Mouse (Mus musculus): ENCODE data around the gene Lpar2.

Gene Lpar2

GRCm38 (mm10) chr8:69808094-69808863 is 13.9 kb upstream of the Lpar2 start, which contains the start of gene Gmip:
TSS of gene Gmip (plus strand) at chr8:69808679.
- DNase-seq = peak; percentile 90

GRCm38 (mm10) chr8:69808864-69809403 is 13.3 kb upstream of the Lpar2 start:
- DNase-seq = peak; percentile 46

GRCm38 (mm10) chr8:69809820-69810219 is 12.4 kb upstream of the Lpar2 start:
- no peak for DNase-seq

GRCm38 (mm10) chr8:69814881-69815280 is 7.3 kb upstream of the Lpar2 start:
- no peak for DNase-seq

GRCm38 (mm10) chr8:69815396-69815795 is 6.8 kb upstream of the Lpar2 start:
- DNase-seq = no peak

- DNase-seq = peak; percentile 67
Observed at GRCm38 (mm10) chr8:69820466-69820865, 1.8 kb upstream of the Lpar2 start.

- DNase-seq = peak; percentile 76
Observed at GRCm38 (mm10) chr8:69821971-69822385, 251 bp upstream of the Lpar2 start.

- no peak for DNase-seq
Observed at GRCm38 (mm10) chr8:69826371-69826770, 4.1 kb downstream of the Lpar2 start.

- DNase-seq = peak; percentile 91
Observed at GRCm38 (mm10) chr8:69832298-69832853, 10.1 kb downstream of the Lpar2 start, which contains the start of gene Pbx4. TSS of gene Pbx4 (plus strand) at chr8:69832491.

GRCm38 (mm10) chr8:69837057-69837682 is 14.9 kb downstream of the Lpar2 start:
- peak; percentile 57 for DNase-seq

- DNase-seq = no peak
Observed at GRCm38 (mm10) chr8:69847167-69848065, 25.2 kb downstream of the Lpar2 start.

GRCm38 (mm10) chr8:69848951-69849350 is 26.7 kb downstream of the Lpar2 start:
- DNase-seq = no peak

GRCm38 (mm10) chr8:69849899-69850298 is 27.7 kb downstream of the Lpar2 start:
- no peak for DNase-seq

- DNase-seq = no peak
Observed at GRCm38 (mm10) chr8:69850926-69851506, 28.8 kb downstream of the Lpar2 start.

- DNase-seq = no peak
Observed at GRCm38 (mm10) chr8:69853869-69854268, 31.6 kb downstream of the Lpar2 start.

GRCm38 (mm10) chr8:69860807-69861206 is 38.6 kb downstream of the Lpar2 start:
- DNase-seq = peak; percentile 25

GRCm38 (mm10) chr8:69861251-69861650 is 39.0 kb downstream of the Lpar2 start:
- DNase-seq = no peak

- no peak for DNase-seq
Observed at GRCm38 (mm10) chr8:69863387-69864020, 41.3 kb downstream of the Lpar2 start.

GRCm38 (mm10) chr8:69864180-69864579 is 42.0 kb downstream of the Lpar2 start:
- DNase-seq = no peak

GRCm38 (mm10) chr8:69867696-69868326 is 45.6 kb downstream of the Lpar2 start:
- DNase-seq = no peak
